Mouse (Mus musculus) hindbrain, postnatal 0 days (tissue): Measurements from ENCODE around the gene Idnk. TPM values are rescaled to one million over a fixed set of nuclear protein-coding genes. Genes with fewer than 3 reads are reported as not detected.

ENCODE experiments used
- ATAC-seq: fragments of 200-750 bp; cut with Nextera tagmentation; 2 replicates; pipeline ENCODE4 v1.8.0; 2017; ENCODE audit warnings: mild to moderate bottlenecking, moderate TSS enrichment, moderate library complexity
- DNase-seq: peaks from one replicate; pipeline ENCODE4 v3.0.0-alpha.2; 2015; ENCODE audit warnings: low spot score
- H3K27ac ChIP-seq: fragments of 300-500 bp; sonication (generic); 2 replicates; pipeline ENCODE4 v1.5.1; 2014; ENCODE audit warnings: mild to moderate bottlenecking
- H3K27me3 ChIP-seq: fragments of 300-500 bp; sonication (generic); 2 replicates; pipeline ENCODE4 v1.6.1; 2014; ENCODE audit warnings: low read length, mixed read lengths; ENCODE audit not compliant: insufficient read depth
- H3K36me3 ChIP-seq: fragments of 300-500 bp; sonication (generic); 2 replicates; pipeline ENCODE4 v1.6.1; 2014; ENCODE audit warnings: low read length, mixed read lengths; ENCODE audit not compliant: insufficient read depth
- H3K4me1 ChIP-seq: fragments of 300-500 bp; sonication (generic); 2 replicates; pipeline ENCODE4 v1.6.1; 2014; ENCODE audit warnings: antibody characterized with exemption, low read length, mixed read lengths; ENCODE audit not compliant: insufficient read depth
- H3K4me2 ChIP-seq: fragments of 300-500 bp; sonication (generic); 2 replicates; pipeline ENCODE4 v1.6.1; 2014; ENCODE audit warnings: low read depth, mild to moderate bottlenecking, low read length, moderate library complexity, mixed read lengths
- H3K4me3 ChIP-seq: fragments of 300-500 bp; sonication (generic); 2 replicates; pipeline ENCODE4 v1.5.1; 2014; ENCODE audit warnings: low read length
- H3K9ac ChIP-seq: fragments of 300-500 bp; sonication (generic); replicated peaks from 2 replicates; pipeline ENCODE4 v1.6.1; 2014; ENCODE audit warnings: mild to moderate bottlenecking, low read length, moderate library complexity, mixed read lengths
- H3K9me3 ChIP-seq: fragments of 300-500 bp; sonication (generic); 2 replicates; pipeline ENCODE4 v1.6.1; 2016; ENCODE audit warnings: low read length, mixed read lengths
- CTCF ChIP-seq: IDR thresholded peaks from 2 replicates; pipeline ENCODE4 v1.5.1; 2016; ENCODE audit warnings: antibody characterized with exemption, control low read depth, low read depth
- WGBS: fragments of 180-500 bp; shearing (Covaris S2); extraction: QIAGEN DNeasy Blood & Tissue Kit; methylation state at CpG from one replicate; pipeline ENCODE4 v1.1.7; 2014; 5-methylcytosine and 5-hydroxymethylcytosine counted together
- polyA plus RNA-seq: library from polyadenylated mRNA; unstranded; fragments of >200 nt; fragmentation: Nextera tagmentation; extraction: Ambion mirVana; gene quantifications from 2 replicates; pipeline ENCODE4 v1.2.1, GENCODE M21; 2015
- total RNA-seq: library from RNA; depleted of rRNA; stranded (reverse); fragments of >200 nt; gene quantifications from 2 replicates; pipeline ENCODE4 v1.2.3, GENCODE M21; 2014; rRNA removed

The Idnk gene
- total and polyA plus RNA-seq, 2 experiments from 2014 or later, result 20.6 to 55.3 TPM

- DNase-seq (no peak), ATAC-seq (no peak)
- Histone ChIP-seq H3K4me1 (no peaks in the 10 kb centered on the region), H3K4me3 (no peak overlapping the region), H3K4me2 (no peak overlapping the region), H3K27me3 (no peaks in the 10 kb centered on the region), H3K9ac (no peak overlapping the region), H3K27ac (no peak overlapping the region), H3K36me3 (no peaks in the 10 kb centered on the region), H3K9me3 (no peaks in the 10 kb centered on the region)
- 73% methylated on average over 1 of the region's 1 CpGs for WGBS
- TF ChIP-seq CTCF, result no peak
Observed at GRCm38 (mm10) chr13:58202903-58203302, 45.5 kb downstream of the Idnk start.

- H3K4me3 ChIP-seq, result no peak overlapping the region
- H3K27me3 ChIP-seq, result no peaks in the 10 kb centered on the region
- H3K4me2 ChIP-seq, result no peak overlapping the region
- no peaks in the 10 kb centered on the region for H3K9me3 ChIP-seq
- DNase-seq, result no peak
- no peak overlapping the region for H3K27ac ChIP-seq
- no peak for TF ChIP-seq CTCF
- no peaks in the 10 kb centered on the region for H3K4me1 ChIP-seq
- 95% methylated on average over 3 of the region's 3 CpGs for WGBS
- ATAC-seq, result no peak
- no peaks in the 10 kb centered on the region for H3K36me3 ChIP-seq
- no peak overlapping the region for H3K9ac ChIP-seq
Observed at GRCm38 (mm10) chr13:58204202-58204601, 46.8 kb downstream of the Idnk start.

GRCm38 (mm10) chr13:58204986-58205385 is 47.5 kb downstream of the Idnk start:
- no peak overlapping the region for H3K27ac ChIP-seq
- TF ChIP-seq CTCF, result no peak
- ATAC-seq, result no peak
- no peak for DNase-seq
- H3K4me1 ChIP-seq, result no peaks in the 10 kb centered on the region
- no peak overlapping the region for H3K4me2 ChIP-seq
- H3K9ac ChIP-seq, result no peak overlapping the region
- WGBS, result 69% methylated on average over 4 of the region's 4 CpGs
- H3K4me3 ChIP-seq, result no peak overlapping the region
- H3K9me3 ChIP-seq, result no peaks in the 10 kb centered on the region
- H3K27me3 ChIP-seq, result no peaks in the 10 kb centered on the region
- H3K36me3 ChIP-seq, result no peaks in the 10 kb centered on the region

GRCm38 (mm10) chr13:58206084-58206483 is 48.6 kb downstream of the Idnk start:
- DNase-seq (no peak), ATAC-seq (no peak)
- 0 out of 2 replicates have a peak, but pooled peaks cover 4% of the 10 kb centered on the region for H3K4me1 ChIP-seq
- no peaks in the 10 kb centered on the region for H3K27me3 ChIP-seq
- no peak overlapping the region for H3K4me3 ChIP-seq
- no peak overlapping the region for H3K27ac ChIP-seq
- no peaks in the 10 kb centered on the region for H3K9me3 ChIP-seq
- TF ChIP-seq CTCF, result no peak
- H3K9ac ChIP-seq, result no peak overlapping the region
- 89% methylated on average over 4 of the region's 4 CpGs for WGBS
- no peaks in the 10 kb centered on the region for H3K36me3 ChIP-seq
- H3K4me2 ChIP-seq, result no peak overlapping the region

- H3K4me1 ChIP-seq, result peaks cover 15% of the 10 kb centered on the region
- H3K4me3 ChIP-seq, result no peak overlapping the region
- H3K9me3 ChIP-seq, result no peaks in the 10 kb centered on the region
- DNase-seq, result no peak
- H3K9ac ChIP-seq, result no peak overlapping the region
- H3K27me3 ChIP-seq, result no peaks in the 10 kb centered on the region
- TF ChIP-seq CTCF, result no peak
- no peak overlapping the region for H3K4me2 ChIP-seq
- ATAC-seq, result no peak
- H3K27ac ChIP-seq, result no peak overlapping the region
- 65% methylated on average over 5 of the region's 5 CpGs for WGBS
- no peaks in the 10 kb centered on the region for H3K36me3 ChIP-seq
Observed at GRCm38 (mm10) chr13:58210441-58210840, 53.0 kb downstream of the Idnk start.

- no peak overlapping the region for H3K4me2 ChIP-seq
- ATAC-seq (no peak), DNase-seq (no peak)
- H3K4me3 ChIP-seq, result no peak overlapping the region
- peaks cover 15% of the 10 kb centered on the region for H3K4me1 ChIP-seq
- no peak for TF ChIP-seq CTCF
- H3K27ac ChIP-seq, result no peak overlapping the region
- no peaks in the 10 kb centered on the region for H3K27me3 ChIP-seq
- H3K9me3 ChIP-seq, result no peaks in the 10 kb centered on the region
- 80% methylated on average over 2 of the region's 2 CpGs for WGBS
- no peak overlapping the region for H3K9ac ChIP-seq
- H3K36me3 ChIP-seq, result no peaks in the 10 kb centered on the region
Observed at GRCm38 (mm10) chr13:58212530-58212929, 55.1 kb downstream of the Idnk start.

- Histone ChIP-seq H3K9ac (no peak overlapping the region), H3K4me2 (peak overlapping the region; percentile 68), H3K27ac (no peak overlapping the region), H3K27me3 (no peaks in the 10 kb centered on the region), H3K36me3 (no peaks in the 10 kb centered on the region), H3K9me3 (no peaks in the 10 kb centered on the region), H3K4me1 (peaks cover 15% of the 10 kb centered on the region), H3K4me3 (peak overlapping the region; percentile 93)
- no peak for ATAC-seq
- TF ChIP-seq CTCF, result no peak
- 65% methylated on average over 8 of the region's 8 CpGs for WGBS
- no peak for DNase-seq
Observed at GRCm38 (mm10) chr13:58213801-58214200, 56.4 kb downstream of the Idnk start.

Other genes with a start within 250 kb of the Idnk start
- 101 and 118 TPM in 2 replicates for gene Spock1, start 249.3 kb upstream of the Idnk start, total RNA-seq
- gene Spock1, start 249.3 kb upstream of the Idnk start, polyA plus RNA-seq, result 72.1 and 80.3 TPM in 2 replicates
- gene Klhl3, start 44.1 kb upstream of the Idnk start, total RNA-seq, result 9.9 and 10.2 TPM in 2 replicates
- gene Klhl3, start 44.1 kb upstream of the Idnk start, polyA plus RNA-seq, result 10.6 and 11.1 TPM in 2 replicates
- gene Hnrnpa0, start 29.1 kb upstream of the Idnk start, total RNA-seq, result 178 and 184 TPM in 2 replicates
- 56.8 and 64.4 TPM in 2 replicates for gene Hnrnpa0, start 29.1 kb upstream of the Idnk start, polyA plus RNA-seq
- 243 and 285 TPM in 2 replicates for gene Ubqln1, start 58.0 kb downstream of the Idnk start, total RNA-seq
- gene Ubqln1, start 58.0 kb downstream of the Idnk start, polyA plus RNA-seq, result 106 and 111 TPM in 2 replicates
- 10.0 and 18.6 TPM in 2 replicates for gene Gkap1, start 118.0 kb downstream of the Idnk start, total RNA-seq
- gene Gkap1, start 118.0 kb downstream of the Idnk start, polyA plus RNA-seq, result 39.5 and 41.1 TPM in 2 replicates
- gene Kif27, start 201.5 kb downstream of the Idnk start, total RNA-seq, result 1.0 and 1.2 TPM in 2 replicates
- 1.6 and 1.7 TPM in 2 replicates for gene Kif27, start 201.5 kb downstream of the Idnk start, polyA plus RNA-seq
- gene 2210016F16Rik, start 227.6 kb downstream of the Idnk start, total RNA-seq, result 13.9 and 17.9 TPM in 2 replicates
- 19.8 and 20.3 TPM in 2 replicates for gene 2210016F16Rik, start 227.6 kb downstream of the Idnk start, polyA plus RNA-seq
- 10.8 and 11.1 TPM in 2 replicates for gene Rmi1, start 244.6 kb downstream of the Idnk start, total RNA-seq
- gene Rmi1, start 244.6 kb downstream of the Idnk start, polyA plus RNA-seq, result 19.0 and 19.5 TPM in 2 replicates
- gene Hnrnpk, start 245.7 kb downstream of the Idnk start, total RNA-seq, result 422 and 471 TPM in 2 replicates
- gene Hnrnpk, start 245.7 kb downstream of the Idnk start, polyA plus RNA-seq, result 910 and 964 TPM in 2 replicates